Mouse (Mus musculus) C2C12 (cell line): ENCODE results near the gene Copb1. TPM values are rescaled to one million over a fixed set of nuclear protein-coding genes. Genes with fewer than 3 reads are reported as not detected.

Experiments
- H3K27me3 ChIP-seq: one replicate; pipeline ENCODE4 v1.6.1; 2011; ENCODE audit not compliant: control insufficient read depth, insufficient read depth, insufficient read length
- H3K36me3 ChIP-seq: one replicate; pipeline ENCODE4 v1.6.1; 2011; ENCODE audit not compliant: control insufficient read depth, insufficient read depth
- H3K4me3 ChIP-seq: one replicate; pipeline ENCODE4 v1.5.1; 2011; ENCODE audit warnings: mild to moderate bottlenecking, control low read depth; ENCODE audit not compliant: poor library complexity, insufficient read depth, severe bottlenecking
- H3K79me2 ChIP-seq: one replicate; pipeline ENCODE4 v1.6.1; 2011; ENCODE audit not compliant: control insufficient read depth, insufficient read depth
- H3K79me3 ChIP-seq: one replicate; pipeline ENCODE4 v1.6.1; 2011; ENCODE audit warnings: low read depth, control low read depth
- H3ac ChIP-seq: one replicate; pipeline ENCODE3; 2011; ENCODE audit warnings: low read depth; ENCODE audit not compliant: control insufficient read depth, insufficient read length
- CEBPB ChIP-seq: IDR thresholded peaks from one replicate; pipeline ENCODE4 v1.6.1; 2011; ENCODE audit warnings: low read depth, mild to moderate bottlenecking, control low read depth, moderate library complexity
- CTCF ChIP-seq: IDR thresholded peaks from one replicate; pipeline ENCODE4 v1.5.1; 2011; ENCODE audit not compliant: control insufficient read depth, insufficient read depth, insufficient read length
- FOSL1 ChIP-seq: IDR thresholded peaks from one replicate; pipeline ENCODE4 v1.8.0; 2011; ENCODE audit warnings: mild to moderate bottlenecking, low read length; ENCODE audit not compliant: poor library complexity, insufficient read depth, severe bottlenecking
- MAX ChIP-seq: IDR thresholded peaks from one replicate; pipeline ENCODE4 v1.6.1; 2011; ENCODE audit warnings: mild to moderate bottlenecking, control low read depth
- MYOD1 ChIP-seq: IDR thresholded peaks from one replicate; pipeline ENCODE4 v1.6.1; 2011; ENCODE audit warnings: low read depth; ENCODE audit not compliant: control insufficient read depth, insufficient read length
- MYOG ChIP-seq: IDR thresholded peaks from one replicate; pipeline ENCODE4 v1.6.1; 2011; ENCODE audit not compliant: control insufficient read depth, insufficient read length; ENCODE audit errors: extremely low read depth
- USF1 ChIP-seq: IDR thresholded peaks from one replicate; pipeline ENCODE4 v1.6.1; 2011; ENCODE audit warnings: low read depth, mild to moderate bottlenecking, control low read depth, moderate library complexity
- long read RNA-seq, 2 experiments: library from polyadenylated mRNA; unstranded; transcript quantifications; one replicate each; pipeline ENCODE4 v2.0.0; 2019 to 2020
- polyA plus RNA-seq: library from polyadenylated mRNA; unstranded; fragments of >200 nt; fragmentation: generic; extraction: Trizol; gene quantifications from one replicate; pipeline ENCODE4 v1.2.1, GENCODE M21; 2012; ENCODE audit warnings: missing spikeins

The Copb1 gene
- 53.9 TPM for polyA plus RNA-seq
- long read RNA-seq, experiment 1, transcript Copb1-201 (22 exons, 3,346 nt) = major isoform, 47 of 84 reads
- long read RNA-seq, experiment 1, partial matches to known transcripts = 29 of 84 reads
- long read RNA-seq, experiment 1, other reads (novel, unspliced or antisense) = 8 of 84 reads
- long read RNA-seq, experiment 2, transcript Copb1-201 (22 exons, 3,346 nt) = major isoform, 606 of 861 reads
- long read RNA-seq, experiment 2, partial matches to known transcripts = 226 of 861 reads
- long read RNA-seq, experiment 2, other reads (novel, unspliced or antisense) = 29 of 861 reads

DNA sequence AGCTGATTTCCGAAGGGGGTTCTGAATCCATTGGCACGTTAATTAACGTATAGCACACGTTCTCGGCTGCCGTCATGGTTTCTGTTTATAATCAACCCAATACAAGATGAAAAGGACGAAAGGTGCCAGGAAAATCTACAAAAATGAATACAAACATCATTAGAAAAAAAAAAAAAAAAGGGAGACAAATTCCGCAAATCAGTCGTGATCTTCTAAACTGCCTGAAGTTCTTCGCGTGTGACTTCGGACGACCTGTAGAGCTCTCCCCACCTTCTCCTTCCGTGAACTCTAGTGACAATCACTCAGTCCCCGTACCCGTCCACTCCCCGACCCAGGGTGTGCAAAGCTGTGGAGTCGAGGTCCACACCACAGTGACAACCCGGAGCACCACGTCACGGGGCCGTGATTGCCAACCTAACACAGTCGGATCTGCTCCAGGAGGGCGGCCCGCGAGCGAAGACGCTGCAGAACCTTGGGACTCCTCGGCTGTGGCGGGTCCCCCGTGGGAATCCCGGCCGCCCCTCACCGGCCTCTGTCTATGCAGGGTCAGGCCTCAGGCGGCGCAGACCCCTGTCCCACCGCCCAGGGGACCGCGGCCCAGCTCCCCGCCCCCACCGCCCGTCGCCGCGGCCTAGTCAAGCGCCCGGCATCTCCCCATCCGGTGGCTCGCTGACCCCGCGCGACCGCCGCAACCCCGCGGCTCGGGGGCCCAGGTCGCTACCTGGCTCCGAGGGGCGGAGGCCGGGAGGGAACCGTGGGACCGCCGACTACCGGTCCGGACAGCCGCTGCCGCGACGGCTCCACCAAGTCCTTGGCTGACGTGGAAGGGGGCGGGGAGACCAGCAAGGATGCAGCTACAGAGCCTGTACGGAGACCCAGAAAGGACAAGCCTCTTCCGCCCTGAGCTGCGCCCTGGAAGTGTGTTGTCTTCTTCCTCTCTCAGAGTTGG is at the start of gene Copb1:
TSS of gene Copb1 (minus strand) at position 827 of the 949 bp plus-strand sequence.
- Histone ChIP-seq H3K36me3 (peaks cover 28% of the 10 kb centered on the region), H3K79me2 (peaks cover 21% of the 10 kb centered on the region), H3K27me3 (no peaks in the 10 kb centered on the region), H3K79me3 (peaks cover 10% of the 10 kb centered on the region), H3K4me3 (peak within 1 kb of the TSS; percentile 57), H3ac (peak within 1 kb of the TSS; percentile 89)
- TF ChIP-seq FOSL1 (no peak), CTCF (no peak), CEBPB (no peak), MYOG (no peak), MYOD1 (no peak), MAX (no peak), USF1 (no peak)

GRCm38 (mm10) chr7:114301293-114301782 is 46.8 kb upstream of the Copb1 start:
- TF ChIP-seq CTCF (no peak), CEBPB (no peak), USF1 (no peak), MYOG (no peak), MYOD1 (no peak), MAX (no peak), FOSL1 (no peak)
- Histone ChIP-seq H3K79me2 (no peaks in the 10 kb centered on the region), H3K36me3 (no peaks in the 10 kb centered on the region)

GRCm38 (mm10) chr7:114300782-114301181 is 46.3 kb upstream of the Copb1 start:
- Histone ChIP-seq H3ac (no peak overlapping the region), H3K27me3 (no peaks in the 10 kb centered on the region), H3K79me2 (no peaks in the 10 kb centered on the region), H3K79me3 (no peaks in the 10 kb centered on the region), H3K4me3 (no peak overlapping the region), H3K36me3 (no peaks in the 10 kb centered on the region)
- TF ChIP-seq FOSL1 (no peak), MYOG (no peak)

More at GRCm38 (mm10) chr7:114301293-114301782, 46.8 kb upstream of the Copb1 start:
- Histone ChIP-seq H3K27me3 (no peaks in the 10 kb centered on the region), H3K4me3 (no peak overlapping the region), H3ac (no peak overlapping the region), H3K79me3 (no peaks in the 10 kb centered on the region)

DNA sequence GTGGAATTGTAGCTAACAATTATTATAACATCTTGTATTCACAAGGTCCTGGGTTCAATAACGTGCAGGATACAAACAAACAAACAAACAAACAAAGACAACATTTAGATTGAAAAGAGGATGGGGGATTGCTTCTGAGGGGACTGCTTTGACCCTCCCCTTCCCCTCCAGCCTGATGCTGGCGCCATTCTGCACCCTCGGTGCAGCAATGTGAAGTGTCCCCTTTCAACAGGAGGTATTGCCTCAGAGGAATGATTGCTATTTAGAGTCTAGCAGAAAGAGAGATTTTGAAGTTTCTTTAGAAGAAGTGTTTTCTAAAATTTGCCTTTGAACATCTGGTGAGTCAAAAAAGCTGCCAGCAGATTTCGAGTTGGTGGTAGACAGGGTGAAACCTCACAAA is 44.7 kb upstream of the Copb1 start:
- Histone ChIP-seq H3K79me3 (no peaks in the 10 kb centered on the region), H3K27me3 (no peaks in the 10 kb centered on the region), H3K36me3 (no peaks in the 10 kb centered on the region), H3K4me3 (no peak overlapping the region), H3K79me2 (no peaks in the 10 kb centered on the region), H3ac (no peak overlapping the region)
- TF ChIP-seq FOSL1 = no peak
- no peak for TF ChIP-seq MYOG
- no peak for TF ChIP-seq CTCF
- no peak for TF ChIP-seq CEBPB
- no peak for TF ChIP-seq MYOD1
- TF ChIP-seq MAX = no peak
- no peak for TF ChIP-seq USF1

DNA sequence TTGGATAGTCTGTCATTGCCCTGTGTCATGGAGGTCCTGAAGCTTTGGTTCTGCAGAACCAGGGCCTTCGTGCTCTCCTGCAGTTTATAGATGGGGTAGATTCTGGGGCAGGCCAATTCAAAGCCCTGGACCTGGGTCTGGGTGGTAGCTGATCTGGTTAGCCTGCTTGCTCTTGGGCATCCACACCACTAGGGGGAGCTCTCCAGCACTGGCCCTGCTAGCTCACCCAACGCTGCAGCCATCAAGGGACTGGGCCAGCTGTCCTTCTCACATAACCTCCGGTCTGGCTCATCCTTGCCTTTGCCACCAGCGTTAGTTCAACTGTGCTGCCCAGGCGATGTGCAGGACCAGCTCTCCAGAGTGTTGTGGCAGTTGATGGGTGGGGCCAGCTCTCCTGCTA is 40.2 kb upstream of the Copb1 start:
- Histone ChIP-seq H3K36me3 (no peaks in the 10 kb centered on the region), H3K27me3 (no peaks in the 10 kb centered on the region), H3K79me2 (no peaks in the 10 kb centered on the region), H3K4me3 (no peak overlapping the region), H3K79me3 (no peaks in the 10 kb centered on the region), H3ac (no peak overlapping the region)
- TF ChIP-seq MYOD1 (no peak), CTCF (peak; percentile 9), CEBPB (no peak)

DNA sequence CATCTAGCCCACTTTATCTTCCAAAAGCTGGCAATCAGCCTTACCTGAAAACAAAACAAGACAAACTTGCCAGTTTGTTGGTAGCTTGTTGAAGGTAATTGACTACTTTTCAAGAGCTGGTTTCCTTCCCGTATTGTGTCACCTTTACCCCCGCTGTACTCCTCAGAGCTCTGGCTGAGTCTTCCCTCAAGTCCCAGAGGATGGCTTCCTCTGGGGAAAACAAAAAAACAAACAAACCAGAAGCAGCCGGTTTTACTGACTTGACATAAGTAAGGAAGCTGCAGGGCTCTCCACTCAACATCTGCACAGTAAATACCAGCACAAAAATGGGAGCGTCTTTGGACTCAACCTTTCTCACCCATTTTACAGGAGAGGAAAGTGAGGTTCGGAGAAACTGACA is 39.4 kb upstream of the Copb1 start:
- TF ChIP-seq CEBPB (no peak), MYOD1 (no peak), MAX (no peak), FOSL1 (no peak), MYOG (no peak), CTCF (no peak), USF1 (no peak)

More for the DNA sequence above, 39.4 kb upstream of the Copb1 start:
- Histone ChIP-seq H3K4me3 (no peak overlapping the region), H3K36me3 (no peaks in the 10 kb centered on the region), H3K79me3 (no peaks in the 10 kb centered on the region), H3K27me3 (no peaks in the 10 kb centered on the region), H3K79me2 (no peaks in the 10 kb centered on the region), H3ac (no peak overlapping the region)
